Mouse (Mus musculus) C2C12 (cell line): ENCODE data around the gene Jup.

ENCODE experiments used
- CTCF ChIP-seq: IDR thresholded peaks from one replicate; pipeline ENCODE4 v1.5.1; 2011; ENCODE audit not compliant: control insufficient read depth, insufficient read depth, insufficient read length
- MAX ChIP-seq: IDR thresholded peaks from one replicate; pipeline ENCODE4 v1.6.1; 2011; ENCODE audit warnings: mild to moderate bottlenecking, control low read depth
- MYOD1 ChIP-seq: IDR thresholded peaks from one replicate; pipeline ENCODE4 v1.6.1; 2011; ENCODE audit warnings: low read depth; ENCODE audit not compliant: control insufficient read depth, insufficient read length

GRCm38 (mm10) chr11:100387111-100387510 lies 10.5 kb downstream of the Jup start:
- TF ChIP-seq CTCF = no peak
- TF ChIP-seq MYOD1 = no peak
- TF ChIP-seq MAX = no peak
